Mouse (Mus musculus): Measurements from ENCODE around the gene 9930104L06Rik. TPM values are rescaled to one million over a fixed set of nuclear protein-coding genes. Genes with fewer than 3 reads are reported as not detected.
A peak's percentile ranks its signal among the peaks of the same experiment; 100 is the strongest.
"Not testable (repeated sequence)": the region's sequence is repeated elsewhere in the genome, so short reads cannot be mapped to it uniquely, and the experiment has no call there.

9930104L06Rik gene
- total RNA-seq (2015) (2.4 and 4.0 TPM in 2 replicates), total RNA-seq (2017) (6.7 and 7.8 TPM in 2 replicates)

DNA sequence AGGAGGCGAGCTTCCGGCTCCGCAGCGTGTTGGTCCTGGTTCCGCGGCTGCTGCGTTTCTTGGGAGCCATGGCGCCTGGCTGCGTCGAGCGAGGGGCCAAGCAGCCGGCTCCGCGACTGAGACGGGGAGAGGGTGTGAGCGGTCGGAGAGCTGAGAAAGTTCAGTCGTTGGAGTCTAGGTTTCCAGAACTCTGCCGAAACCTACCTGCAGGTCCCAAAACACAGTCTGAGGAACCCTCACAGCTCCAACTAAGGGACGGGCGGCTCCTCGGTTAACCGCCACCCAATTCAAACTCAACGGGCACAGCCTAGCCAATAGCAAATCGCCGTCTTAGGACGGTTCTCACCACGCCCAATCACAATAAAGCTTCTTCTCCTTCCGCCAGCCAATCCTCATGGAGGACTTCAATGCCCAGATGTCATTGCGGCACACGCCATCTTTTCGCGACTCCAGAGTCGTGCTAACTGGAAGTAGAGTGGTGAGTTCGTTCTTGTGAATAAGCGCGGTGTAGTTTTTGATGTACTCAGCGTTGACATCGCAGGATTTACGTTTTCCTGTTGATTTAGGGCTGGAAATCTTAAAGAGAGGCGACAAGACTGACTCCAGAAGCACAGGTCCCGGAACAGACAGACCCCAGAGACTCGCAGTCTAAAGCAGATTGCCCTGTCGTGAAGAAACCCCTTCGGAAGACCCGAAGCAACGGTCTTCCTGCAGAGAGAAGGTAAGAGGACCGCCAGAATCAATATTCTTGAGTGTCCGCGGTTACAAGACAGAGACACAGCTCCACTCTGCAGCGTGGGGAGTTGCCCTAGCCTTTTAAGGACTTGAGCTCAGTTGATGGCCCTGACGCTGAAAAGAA is at the start of gene 9930104L06Rik:
Gene 9930104L06Rik, plus strand, starts transcription at position 436 of the 859 bp plus-strand sequence.
- peak; percentile 99 for ATAC-seq (ENCODE audit: poor library complexity, severe bottlenecking)

DNA sequence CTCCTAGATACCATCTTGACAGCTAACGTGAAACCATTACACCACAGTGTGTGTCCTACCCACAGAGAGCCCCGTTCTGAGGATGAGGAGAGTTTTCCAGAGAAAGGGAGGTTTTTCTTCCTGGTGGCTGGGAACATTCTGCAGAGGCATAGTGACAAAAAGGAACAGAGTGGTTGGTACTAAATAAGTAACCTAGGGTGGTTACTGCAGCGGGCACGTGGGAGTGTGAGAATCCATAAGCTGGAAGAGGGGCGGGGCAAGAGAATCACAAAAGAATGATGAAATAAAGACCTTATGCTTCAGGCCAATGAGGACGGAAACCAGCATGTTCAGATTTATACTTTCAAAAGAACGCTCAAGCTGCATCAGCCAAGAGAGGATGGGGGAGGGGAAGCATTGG is 48.1 kb upstream of the 9930104L06Rik start:
- ATAC-seq (ENCODE audit: poor library complexity, severe bottlenecking) = no peak

DNA sequence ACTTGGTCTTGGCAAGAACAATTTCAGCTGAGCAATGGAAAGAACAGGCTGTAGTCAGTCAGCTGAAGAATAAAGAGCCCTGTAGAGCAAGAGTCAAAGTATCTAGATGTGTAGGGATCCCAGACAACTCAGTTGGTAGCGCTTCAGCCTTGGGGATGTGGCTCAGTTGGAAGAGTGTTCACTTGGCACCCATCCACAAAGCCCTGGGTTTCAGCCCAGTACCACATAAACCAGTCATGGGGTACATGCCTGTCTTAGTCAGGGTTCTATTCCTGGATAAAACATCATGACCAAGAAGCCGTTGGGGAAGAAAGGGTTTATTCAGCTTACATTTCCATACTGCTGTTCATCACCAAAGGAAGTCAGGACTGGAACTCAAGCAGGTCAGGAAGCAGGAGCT is 46.9 kb upstream of the 9930104L06Rik start:
- ATAC-seq (ENCODE audit: poor library complexity, severe bottlenecking) = no peak

DNA sequence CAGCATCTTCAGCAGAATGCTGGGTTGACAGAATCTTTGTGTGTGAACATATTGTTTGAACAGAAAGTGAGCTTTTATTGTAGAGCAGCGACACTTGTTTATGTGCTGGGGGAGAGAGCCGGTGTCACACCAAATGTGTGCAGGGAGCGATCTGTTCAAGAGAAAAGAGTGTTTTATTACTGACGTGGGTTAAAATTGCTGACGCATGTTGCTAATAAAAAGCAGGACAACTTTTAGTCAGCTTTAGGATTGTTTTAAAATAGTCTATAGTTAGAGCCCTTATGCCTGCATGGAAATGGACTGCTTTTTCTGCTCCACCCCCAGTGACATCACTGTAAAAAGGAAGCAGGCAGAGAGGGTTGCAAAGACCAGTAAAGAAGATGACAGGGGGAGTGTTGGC is 46.0 kb upstream of the 9930104L06Rik start:
- no peak for ATAC-seq (ENCODE audit: poor library complexity, severe bottlenecking)

DNA sequence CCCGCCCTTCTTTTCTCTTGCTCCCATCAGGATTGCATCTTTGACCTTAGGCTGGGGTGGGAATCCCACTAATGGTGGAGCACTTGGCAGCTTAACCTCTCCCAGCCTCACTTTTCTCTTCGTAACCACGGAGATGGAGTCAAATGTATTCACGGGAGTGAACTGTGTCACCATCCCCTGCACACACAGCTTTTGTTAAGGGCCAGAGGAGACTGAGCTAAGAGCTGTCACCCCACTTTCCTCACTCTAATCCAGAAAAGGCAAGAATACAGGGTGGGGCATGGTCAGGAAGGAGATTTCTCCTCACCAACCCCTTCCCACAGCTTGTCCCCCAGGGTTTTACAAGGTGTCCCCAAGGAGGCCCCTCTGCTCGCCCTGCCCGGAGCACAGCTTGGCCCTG is 43.1 kb upstream of the 9930104L06Rik start:
- no peak for ATAC-seq (ENCODE audit: poor library complexity, severe bottlenecking)

DNA sequence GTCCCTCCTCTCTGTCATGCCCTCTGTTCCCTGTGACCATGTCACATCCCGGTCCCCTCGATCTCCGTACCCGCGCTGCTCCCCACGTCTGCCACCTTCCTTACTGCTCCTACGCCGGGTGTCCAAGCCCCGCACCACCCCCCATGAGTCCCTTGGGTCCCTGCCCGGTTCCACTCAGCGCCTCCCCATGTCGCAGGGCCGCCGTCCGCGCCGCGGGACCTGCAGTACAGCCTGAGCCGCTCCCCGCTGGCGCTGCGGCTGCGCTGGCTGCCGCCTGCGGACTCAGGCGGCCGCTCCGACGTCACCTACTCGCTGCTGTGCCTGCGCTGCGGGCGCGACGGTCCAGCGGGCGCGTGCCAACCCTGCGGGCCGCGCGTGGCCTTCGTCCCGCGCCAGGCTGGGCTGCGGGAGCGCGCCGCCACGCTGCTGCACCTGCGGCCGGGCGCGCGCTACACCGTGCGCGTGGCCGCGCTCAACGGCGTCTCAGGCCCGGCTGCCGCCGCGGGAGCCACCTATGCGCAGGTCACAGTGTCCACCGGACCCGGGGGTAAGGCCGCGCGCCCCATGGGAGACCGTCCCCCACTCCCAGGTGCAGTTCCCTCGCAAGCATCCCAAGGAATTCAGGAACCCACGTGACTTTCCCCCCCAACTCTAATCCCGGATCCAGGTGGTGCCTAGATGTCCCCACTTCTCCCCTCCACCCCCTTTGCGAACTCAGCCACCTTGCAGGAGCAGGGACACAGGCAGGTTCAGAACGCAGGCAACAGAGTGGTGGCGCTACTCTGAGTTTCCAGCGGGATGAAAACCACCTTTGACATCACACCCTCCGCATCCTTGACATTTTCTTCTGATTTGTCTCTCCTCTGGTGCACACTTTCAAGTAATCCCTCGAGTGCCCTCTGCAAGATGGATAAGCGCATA is 42.1 kb upstream of the 9930104L06Rik start:
- no peak for ATAC-seq (ENCODE audit: poor library complexity, severe bottlenecking)

DNA sequence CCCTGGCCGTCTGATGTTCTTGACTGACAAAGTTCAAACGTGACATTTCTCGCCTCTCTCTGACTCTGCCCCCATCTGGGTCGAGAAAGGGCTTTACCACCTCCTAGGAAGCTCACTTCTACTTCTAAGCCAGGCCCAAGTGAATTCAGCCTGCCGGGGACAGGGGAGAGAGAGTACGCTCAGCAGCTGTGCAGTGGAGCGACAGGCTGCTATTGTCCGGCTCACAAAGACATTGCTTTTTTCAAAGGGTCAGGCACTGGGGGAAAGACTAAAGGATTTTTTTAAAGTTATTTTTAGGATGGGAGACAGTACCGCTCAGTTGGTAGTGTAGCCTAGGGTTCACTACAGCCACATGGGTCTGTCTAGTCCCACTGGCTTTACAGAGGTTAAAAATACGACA is 38.4 kb upstream of the 9930104L06Rik start:
- no peak for ATAC-seq (ENCODE audit: poor library complexity, severe bottlenecking)

DNA sequence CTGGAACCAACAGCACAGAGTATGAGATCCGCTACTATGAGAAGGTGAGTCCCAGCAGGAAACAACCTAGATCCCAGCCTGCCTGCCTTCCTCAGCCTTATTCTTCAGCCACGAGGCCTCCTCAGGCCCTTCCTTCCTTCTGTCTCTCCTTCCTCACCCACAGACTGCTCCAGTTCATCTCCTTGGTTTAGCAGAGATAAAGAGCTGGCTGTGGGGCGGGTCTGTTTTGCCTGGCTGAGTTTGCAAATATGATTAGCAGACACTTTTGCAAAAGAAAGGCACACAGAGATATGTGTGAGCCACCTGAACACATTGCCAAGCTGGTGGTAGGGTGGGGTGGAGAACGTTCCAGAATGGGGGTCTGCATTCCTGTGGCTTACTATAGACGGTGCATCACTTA is 36.9 kb upstream of the 9930104L06Rik start:
- ATAC-seq (ENCODE audit: poor library complexity, severe bottlenecking) = no peak

DNA sequence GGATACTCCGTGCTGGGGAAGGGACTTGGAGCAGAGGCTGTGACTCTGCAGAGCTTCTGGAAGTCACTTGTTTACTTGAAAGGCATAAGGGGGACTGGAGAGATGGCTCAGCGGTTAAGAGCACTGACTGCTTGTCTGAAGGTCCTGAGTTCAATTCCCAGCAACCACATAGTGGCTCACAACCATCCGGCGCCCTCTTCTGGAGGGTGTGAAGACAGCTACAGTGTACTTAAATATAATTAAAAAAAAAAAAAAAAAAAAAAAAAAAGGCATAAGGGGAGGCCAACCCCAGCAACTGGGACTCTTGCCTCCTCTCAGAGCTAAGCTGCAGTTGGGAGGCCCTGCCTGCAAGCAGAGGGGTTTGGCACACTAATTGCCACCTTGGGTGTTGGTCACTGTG is 31.4 kb upstream of the 9930104L06Rik start:
- no peak for ATAC-seq (ENCODE audit: poor library complexity, severe bottlenecking)

DNA sequence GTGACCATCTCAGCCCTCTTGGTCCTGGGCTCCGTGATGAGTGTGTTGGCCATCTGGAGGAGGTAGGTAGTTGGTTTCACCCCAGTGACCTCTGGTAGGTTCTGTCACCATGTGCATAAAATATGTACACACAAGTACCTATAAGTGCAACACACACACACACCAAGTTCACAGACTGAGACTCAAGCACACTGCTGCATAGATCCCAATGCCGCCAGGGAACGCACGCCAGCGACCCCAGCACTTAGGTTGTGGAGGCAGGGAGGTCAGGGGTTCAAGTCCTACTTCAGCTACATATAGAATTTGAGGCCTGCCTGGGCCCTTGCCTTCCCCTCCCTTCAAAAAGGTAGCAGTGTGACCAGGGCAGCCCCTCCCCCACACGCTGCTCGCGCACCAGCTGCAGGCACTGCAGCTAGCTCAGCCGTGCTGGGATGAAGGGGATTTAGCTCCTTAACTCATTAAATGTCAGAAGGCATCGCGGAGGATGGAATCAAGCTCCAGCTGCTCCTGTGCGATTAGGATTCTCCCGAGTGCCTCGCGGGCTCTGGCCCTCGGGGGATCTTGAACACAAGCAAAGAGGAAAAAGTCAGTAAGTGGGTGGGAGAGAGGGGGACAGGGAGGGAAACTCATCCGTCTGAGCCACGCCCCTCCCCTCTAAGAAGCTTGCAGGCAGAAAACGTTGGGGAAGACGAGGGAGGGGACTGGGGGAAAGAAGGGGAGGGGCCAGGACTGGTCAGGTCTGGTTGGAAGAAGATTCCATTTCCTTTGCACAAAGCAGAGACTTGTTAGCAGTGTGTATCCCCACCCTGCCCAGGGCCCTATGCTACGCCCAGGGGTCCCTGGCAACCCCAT is 30.7 kb upstream of the 9930104L06Rik start:
- no peak for ATAC-seq (ENCODE audit: poor library complexity, severe bottlenecking)

DNA sequence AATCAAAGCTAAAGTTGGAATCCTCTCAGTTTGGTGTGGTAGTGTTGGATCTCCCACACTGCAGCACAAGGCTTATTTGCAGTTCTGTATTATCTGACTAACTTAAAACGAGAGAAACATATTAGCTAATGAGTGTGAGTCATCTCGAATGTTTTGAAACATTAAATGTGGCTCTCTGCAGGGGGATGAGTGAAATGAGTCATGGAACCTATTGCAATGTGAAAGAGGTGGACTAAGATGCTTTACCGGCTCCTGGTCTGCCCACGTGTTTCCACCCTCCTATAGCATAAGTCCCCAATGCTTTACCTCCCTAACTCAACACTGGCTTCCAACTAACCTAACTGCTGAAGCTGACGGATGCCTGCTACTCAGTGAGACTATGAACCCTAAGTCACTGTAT is 8.7 kb upstream of the 9930104L06Rik start:
- ATAC-seq (ENCODE audit: poor library complexity, severe bottlenecking) = no peak

DNA sequence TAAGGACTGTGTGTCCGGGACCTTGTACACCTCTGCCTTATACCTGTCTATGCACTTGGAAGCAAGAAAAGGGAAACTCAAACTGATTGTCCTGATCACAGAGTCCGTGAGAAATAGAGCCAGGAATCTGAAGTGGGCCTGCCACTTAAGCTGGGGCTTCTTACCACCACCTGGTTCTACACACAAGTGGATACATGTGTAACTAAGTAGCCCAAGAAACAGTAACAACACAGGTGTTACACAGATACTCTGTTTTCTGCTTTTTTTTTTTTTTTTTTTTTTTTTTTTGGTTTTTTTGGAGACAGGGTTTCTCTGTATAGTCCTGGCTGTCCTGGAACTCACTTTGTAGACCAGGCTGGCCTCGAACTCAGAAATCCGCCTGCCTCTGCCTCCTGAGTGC is 2.4 kb downstream of the 9930104L06Rik start, which contains the start of gene Cdca8:
Gene Cdca8, minus strand, starts transcription at position 101 of the 400 bp plus-strand sequence.
- ATAC-seq (ENCODE audit: poor library complexity, severe bottlenecking) = not testable (repeated sequence)

DNA sequence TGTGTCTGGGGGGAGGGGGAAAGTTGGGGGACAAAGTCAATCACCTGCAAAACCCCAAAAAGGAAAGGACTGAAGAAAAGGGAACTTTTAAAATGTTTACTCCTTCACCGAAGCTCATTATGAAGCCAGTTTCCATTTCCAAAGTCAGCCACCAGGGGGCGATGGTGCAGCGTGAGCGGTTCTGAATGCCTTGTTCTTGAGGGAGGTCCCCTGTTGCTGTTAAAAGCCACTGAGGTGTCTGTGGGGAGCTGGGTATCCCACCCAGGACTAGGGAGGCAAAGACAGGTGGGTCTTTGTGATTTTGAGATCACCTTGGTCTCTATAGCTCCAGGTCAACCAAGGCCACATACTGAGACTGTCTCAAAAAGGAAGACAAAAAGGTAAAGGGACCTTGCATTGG is 6.2 kb downstream of the 9930104L06Rik start:
- peak; percentile 95 for ATAC-seq (ENCODE audit: poor library complexity, severe bottlenecking)

DNA sequence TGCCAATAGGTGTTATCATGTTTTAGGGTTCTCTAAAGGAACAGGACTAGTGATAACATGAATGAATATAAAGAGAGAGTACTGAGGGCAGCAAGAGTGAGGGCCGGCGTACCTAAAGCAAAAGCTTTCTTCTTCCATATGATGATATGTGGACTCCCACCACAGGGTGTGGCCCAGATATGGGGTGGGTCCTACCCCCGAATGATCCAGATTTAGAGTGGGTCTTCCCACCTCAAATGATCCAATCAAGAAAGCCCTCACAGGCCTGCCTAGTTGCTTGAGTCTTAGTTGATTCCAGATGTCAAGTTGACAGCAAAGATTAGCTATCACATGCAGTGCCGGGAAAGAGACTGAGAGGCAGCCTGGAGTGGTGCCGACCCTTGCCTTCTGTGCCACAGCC is 6.9 kb downstream of the 9930104L06Rik start:
- no peak for ATAC-seq (ENCODE audit: poor library complexity, severe bottlenecking)

DNA sequence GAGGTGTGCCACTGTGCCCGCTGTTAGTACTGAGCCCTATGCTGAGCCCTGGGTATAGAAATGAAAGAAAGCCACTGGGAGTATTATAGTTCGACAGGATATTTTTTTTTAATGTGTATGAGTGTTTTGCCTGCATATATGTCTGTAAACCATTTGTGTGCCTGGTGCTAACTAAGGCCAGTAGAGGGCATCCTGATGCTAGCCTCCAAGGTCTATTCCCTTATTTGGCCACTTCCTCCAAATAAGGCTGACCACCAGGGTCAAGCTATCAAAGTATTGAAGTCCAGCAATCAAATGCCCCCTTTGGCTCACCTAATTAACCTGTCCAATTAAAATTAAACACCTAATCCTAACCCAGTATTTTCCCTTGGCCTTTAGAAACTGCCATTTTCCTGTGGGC is 8.1 kb downstream of the 9930104L06Rik start:
- no peak for ATAC-seq (ENCODE audit: poor library complexity, severe bottlenecking)

DNA sequence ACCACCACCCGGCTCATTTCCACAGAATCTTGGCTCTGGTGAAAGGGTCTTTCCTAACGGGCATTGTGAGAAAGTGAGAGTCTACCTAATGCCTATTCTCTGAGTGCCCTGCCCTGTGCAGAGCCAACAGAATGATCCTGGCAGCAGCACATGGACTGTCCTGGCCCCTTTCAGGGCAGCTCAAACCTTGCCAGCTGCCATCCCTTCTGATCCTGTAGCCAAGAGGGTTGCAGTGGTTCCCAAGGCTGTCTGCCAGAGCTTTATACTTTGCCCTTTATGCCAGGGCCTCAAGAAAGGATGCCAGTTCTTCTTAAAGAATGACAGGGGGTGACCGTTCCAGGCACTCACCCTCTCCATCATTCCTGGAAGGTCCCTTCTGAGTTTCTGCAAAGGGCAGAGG is 12.6 kb downstream of the 9930104L06Rik start:
- no peak for ATAC-seq (ENCODE audit: poor library complexity, severe bottlenecking)

DNA sequence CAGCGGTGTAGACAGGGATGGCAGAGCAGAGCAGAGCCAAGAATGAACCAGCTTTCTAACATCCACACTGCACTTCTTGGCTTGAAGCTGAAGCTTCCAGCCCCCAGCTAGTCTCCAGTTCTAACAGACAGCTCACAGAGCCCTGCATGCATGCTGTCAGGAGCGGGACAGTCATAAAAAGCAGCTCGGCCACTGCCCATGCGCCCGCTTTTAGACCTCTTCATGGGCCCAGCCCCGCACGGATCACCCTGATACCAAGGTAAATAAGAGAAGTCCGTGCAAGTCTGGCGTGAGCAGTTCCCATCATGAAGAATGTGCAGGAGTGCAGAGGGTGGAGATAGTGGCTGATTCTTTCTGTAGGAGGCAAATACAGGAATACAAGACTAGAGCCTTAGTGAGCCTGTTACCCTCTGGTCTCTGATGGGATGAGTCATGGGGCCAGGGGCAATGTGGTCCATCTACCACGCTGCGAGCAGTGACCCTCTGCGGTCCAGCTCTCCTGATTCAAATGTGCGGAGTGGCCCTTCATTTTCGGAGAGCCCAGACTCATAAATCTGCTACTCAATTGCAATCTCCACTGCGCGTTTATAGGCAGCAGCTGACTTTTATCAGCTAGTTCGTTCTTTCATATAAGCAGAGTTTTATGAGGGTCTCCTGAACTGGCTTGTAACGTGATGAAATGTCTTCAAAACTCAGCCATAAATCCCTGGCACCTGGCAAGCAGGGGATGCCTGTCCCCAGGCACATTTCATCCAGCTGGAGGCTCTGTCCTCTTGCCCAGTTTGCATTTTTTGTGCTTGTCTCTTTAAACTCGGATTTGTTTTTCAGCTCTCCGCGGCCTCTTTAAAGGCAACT is 13.6 kb downstream of the 9930104L06Rik start:
- ATAC-seq (ENCODE audit: poor library complexity, severe bottlenecking) = no peak

DNA sequence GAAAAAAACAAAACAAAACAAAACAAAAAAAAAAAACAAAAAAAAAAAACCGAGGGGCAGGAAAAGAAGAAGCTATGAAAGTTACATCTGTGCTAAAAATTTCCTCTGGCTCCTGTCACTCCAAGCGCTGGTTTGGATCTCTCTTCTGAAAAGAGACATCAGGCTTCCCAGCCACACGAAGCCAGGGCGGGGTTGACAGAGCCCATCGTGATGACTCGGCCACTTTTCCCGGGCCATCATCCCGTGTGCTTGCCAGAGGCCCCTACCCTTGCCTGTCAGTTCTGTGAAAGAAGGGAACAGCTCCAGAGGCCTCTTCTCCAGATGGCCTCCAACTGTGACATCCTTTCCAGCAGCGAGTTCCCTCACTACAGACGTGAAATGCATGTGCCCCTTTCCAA is 14.2 kb downstream of the 9930104L06Rik start:
- no peak for ATAC-seq (ENCODE audit: poor library complexity, severe bottlenecking)

DNA sequence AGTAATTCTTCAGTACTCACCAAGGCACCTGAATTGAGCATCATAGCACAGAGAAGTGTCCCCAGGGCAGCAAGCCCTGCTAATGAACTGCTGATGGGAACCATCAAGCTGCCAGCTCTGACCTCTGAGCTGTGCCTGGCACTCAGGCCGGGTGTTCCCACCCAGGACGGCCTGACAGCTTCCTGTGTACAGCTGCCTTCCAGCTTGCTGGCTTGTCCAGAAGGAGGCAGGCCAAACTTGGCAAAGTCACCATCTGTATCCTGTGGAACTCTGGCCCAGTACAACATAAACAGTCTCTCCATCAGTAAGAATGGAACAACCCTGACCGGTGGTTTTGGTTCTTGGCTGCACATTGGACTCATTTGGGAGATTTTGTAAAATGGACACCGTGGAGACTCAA is 16.7 kb downstream of the 9930104L06Rik start:
- no peak for ATAC-seq (ENCODE audit: poor library complexity, severe bottlenecking)

DNA sequence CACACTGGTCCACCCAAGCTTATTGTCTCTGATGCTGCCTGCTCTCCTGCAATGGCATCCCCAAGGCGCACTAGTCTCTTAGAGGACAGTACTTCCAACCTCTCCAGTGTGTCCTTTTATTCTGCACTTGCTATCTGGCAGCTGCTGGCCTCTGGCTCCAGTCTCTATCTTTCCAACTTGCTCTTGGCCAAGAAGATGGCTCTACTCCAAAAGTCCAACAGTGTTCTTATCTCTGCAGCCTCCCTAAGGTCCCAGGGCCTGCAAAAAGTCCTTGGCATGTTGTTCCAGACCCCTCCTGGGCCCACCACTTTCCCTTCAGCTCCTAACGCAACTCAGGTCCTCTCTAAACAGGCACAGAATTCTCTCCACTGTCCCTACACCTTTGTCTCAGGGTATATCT is 20.4 kb downstream of the 9930104L06Rik start:
- ATAC-seq (ENCODE audit: poor library complexity, severe bottlenecking) = no peak

All from megakaryocyte, adult 5-6 weeks (primary cell).